Mouse (Mus musculus): ENCODE data around the gene Slc48a1.

Slc48a1 gene

GRCm38 (mm10) chr15:97826588-97827261, 48.4 kb downstream of the Slc48a1 start:
- DNase-seq (ENCODE audit: low read depth, low spot score): no peak

DNA sequence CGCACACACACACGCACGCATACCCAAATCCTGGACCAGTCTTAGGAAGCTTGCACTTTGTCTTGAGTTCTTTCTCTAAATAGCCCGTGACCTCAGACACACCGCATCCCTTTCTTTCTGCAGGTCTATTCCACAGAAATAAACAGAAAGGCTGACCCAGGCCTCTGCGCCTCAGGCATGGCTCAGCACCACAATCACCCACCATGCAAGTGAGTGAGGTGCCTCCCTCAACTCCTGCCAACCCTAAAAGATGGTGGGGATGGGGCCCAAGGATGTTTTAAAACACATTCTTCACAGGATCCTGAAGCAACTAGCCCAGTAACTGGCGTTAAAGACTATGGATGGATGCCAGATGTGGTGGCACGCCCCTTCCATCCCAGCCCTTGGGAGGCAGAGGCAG, 49.1 kb downstream of the Slc48a1 start:
- DNase-seq (ENCODE audit: low read depth, low spot score): no peak

GRCm38 (mm10) chr15:97828221-97828842, 50.0 kb downstream of the Slc48a1 start:
- DNase-seq (ENCODE audit: low read depth, low spot score): no peak

GRCm38 (mm10) chr15:97828901-97829338, 50.6 kb downstream of the Slc48a1 start:
- DNase-seq (ENCODE audit: low read depth, low spot score): no peak

GRCm38 (mm10) chr15:97829432-97829831, 51.1 kb downstream of the Slc48a1 start:
- no peak for DNase-seq (ENCODE audit: low read depth, low spot score)

DNA sequence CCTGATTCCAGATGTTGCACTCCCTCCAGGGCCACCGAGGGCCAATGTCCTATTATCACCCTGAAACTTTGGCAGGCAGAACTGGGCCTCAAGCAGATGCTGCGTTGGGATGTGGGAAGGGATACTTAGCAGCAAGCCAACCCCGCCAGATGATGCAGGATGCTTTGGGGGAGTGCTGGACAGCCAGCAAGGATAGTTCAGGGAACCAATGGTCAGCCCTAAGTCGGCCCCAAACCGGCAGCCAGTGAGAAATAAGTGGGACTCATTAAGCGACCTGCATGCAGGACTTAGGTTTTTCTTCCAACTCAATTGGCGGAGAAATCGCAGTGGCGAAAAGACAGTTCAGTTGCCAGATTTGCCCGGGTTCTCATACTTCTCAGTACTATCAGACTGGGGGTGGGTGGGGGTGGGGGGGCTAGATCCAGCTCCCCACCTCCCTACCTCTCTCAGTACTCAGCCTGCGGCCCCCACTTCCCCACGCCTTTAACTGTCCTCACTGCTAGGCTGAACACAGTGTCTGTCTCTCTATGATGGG, 52.0 kb downstream of the Slc48a1 start:
- DNase-seq (ENCODE audit: low read depth, low spot score): no peak

GRCm38 (mm10) chr15:97830788-97831241, 52.5 kb downstream of the Slc48a1 start:
- no peak for DNase-seq (ENCODE audit: low read depth, low spot score)

GRCm38 (mm10) chr15:97831242-97831986, 53.1 kb downstream of the Slc48a1 start:
- DNase-seq (ENCODE audit: low read depth, low spot score): peak; percentile 70

- DNase-seq (ENCODE audit: low read depth, low spot score): no peak
Measured at GRCm38 (mm10) chr15:97831987-97832640, 53.8 kb downstream of the Slc48a1 start.

DNA sequence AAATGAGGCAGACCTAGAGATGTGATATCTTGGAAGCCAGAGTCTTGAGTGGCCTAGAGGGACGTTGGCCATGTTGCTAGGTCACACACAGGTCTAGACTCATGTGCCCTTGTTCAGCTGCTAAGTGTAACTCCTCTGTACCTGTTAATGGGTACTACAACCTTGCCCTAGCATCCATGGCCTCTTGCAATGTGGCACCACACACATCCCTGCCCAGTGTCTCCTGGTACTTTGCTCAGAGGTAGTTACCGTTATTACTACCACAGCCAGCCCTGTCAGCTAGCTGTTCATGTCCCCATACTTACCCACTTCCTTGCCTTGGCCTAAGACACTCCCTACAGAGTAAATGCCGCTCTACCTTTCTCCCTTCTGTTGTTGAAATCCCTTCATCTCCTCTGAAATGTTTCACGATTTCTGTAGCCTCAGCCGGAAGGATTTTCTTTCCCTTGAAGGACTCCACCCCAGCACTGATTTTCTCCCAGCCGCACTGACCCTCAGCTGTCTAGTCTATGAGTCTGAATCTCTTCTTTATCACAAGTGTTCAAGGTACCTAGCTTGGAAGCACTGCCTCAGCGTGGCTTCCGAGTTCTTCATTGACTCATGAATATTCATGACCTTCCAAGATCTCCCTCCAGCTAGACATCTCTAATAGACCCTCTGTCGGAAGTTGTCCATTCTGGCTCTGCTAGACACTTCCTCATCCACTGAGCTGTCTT, 54.6 kb downstream of the Slc48a1 start:
- no peak for DNase-seq (ENCODE audit: low read depth, low spot score)

DNA sequence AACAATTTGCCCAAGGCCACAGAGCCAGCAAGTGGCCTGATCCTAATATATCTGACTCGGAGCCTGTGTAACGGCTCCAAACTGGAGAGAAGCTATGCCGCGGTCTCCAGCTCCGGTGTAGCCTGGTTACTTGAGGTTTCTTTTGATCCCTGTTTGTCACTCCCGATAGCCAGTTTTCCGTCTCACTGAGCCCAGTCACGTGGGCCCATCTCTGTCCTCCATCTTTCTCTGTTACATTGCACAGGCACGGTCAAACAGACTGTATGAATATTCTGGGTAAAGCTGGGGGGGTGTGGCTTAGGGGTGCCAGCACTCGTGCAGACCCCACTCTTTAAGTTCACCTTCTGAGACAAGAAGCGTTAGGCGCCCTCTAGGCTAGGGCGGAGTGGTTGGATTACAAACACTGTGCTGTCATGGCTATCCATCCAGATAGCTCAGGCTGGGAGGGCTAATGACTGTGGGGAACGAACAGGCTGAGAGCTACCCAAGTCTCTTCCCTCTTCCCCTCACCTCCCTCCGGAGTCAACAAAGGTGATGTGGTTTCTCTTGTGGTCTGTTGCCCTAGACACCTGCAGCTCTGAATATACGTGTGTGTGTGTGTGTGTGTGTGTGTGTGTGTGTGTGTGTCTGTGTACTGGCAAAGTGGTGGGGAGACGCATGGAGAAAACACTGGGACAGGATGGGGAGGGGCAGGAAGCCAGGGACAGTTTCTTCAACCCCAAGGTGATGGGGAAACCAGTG, 58.0 kb downstream of the Slc48a1 start:
- no peak for DNase-seq (ENCODE audit: low read depth, low spot score)

- DNase-seq (ENCODE audit: low read depth, low spot score): no peak
Measured at GRCm38 (mm10) chr15:97836894-97837247, 58.6 kb downstream of the Slc48a1 start.

- no peak for DNase-seq (ENCODE audit: low read depth, low spot score)
Measured at GRCm38 (mm10) chr15:97837491-97838061, 59.3 kb downstream of the Slc48a1 start.

GRCm38 (mm10) chr15:97838395-97838794, 60.1 kb downstream of the Slc48a1 start:
- no peak for DNase-seq (ENCODE audit: low read depth, low spot score)

DNA sequence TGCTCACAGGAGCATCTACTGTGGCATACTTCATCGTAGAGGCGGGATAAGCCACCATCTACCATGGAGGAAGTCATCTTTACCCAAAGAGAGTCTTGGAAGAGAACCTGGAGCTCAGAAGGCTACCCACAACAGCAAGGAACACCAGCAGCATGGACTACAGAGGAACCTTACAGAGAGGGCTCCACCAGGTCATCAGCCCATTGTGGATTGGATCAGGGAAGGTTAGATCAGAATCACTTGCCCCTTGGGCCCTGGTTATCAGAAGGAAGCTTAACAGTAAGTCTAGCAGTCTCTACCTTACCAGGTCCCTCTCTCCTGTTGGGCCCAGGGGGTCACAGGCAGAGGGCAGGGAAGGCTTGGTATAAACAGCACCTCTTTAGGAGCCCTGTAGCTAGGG, 60.7 kb downstream of the Slc48a1 start:
- DNase-seq (ENCODE audit: low read depth, low spot score): no peak

- no peak for DNase-seq (ENCODE audit: low read depth, low spot score)
Measured at GRCm38 (mm10) chr15:97839473-97839872, 61.2 kb downstream of the Slc48a1 start.

- no peak for DNase-seq (ENCODE audit: low read depth, low spot score)
Measured at GRCm38 (mm10) chr15:97839991-97840455, 61.7 kb downstream of the Slc48a1 start.

- no peak for DNase-seq (ENCODE audit: low read depth, low spot score)
Measured at GRCm38 (mm10) chr15:97840781-97841180, 62.5 kb downstream of the Slc48a1 start.

- no peak for DNase-seq (ENCODE audit: low read depth, low spot score)
Measured at GRCm38 (mm10) chr15:97841383-97841782, 63.1 kb downstream of the Slc48a1 start.

DNA sequence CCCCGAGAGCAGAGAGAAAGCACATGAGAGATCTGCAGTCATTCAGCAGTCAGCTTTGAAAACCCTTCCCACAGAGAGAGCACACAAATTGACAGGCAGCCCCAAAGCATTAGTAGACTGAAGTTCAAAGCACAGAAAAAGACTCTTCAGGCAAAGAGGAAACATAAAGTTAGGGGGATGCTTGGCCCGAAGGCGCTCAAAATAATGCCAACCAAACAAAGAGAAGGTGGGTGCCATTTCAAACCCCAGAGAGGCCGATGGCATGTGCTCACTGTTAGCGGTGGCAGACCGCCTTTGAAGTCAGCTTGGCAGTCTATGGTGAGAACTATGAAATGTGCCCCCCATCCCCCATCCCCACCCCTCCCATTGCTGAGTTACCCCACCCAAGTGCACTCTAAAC, 63.7 kb downstream of the Slc48a1 start:
- no peak for DNase-seq (ENCODE audit: low read depth, low spot score)

Data from embryo, embryonic 11.5 days (tissue).